Mouse (Mus musculus) brain, adult 2 months (tissue): Measurements from ENCODE around the gene Ensa.
A peak's percentile ranks its signal among the peaks of the same experiment; 100 is the strongest.
"Not testable (repeated sequence)": the region's sequence is repeated elsewhere in the genome, so short reads cannot be mapped to it uniquely, and the experiment has no call there.

Experiments
- DNase-seq: peaks from one replicate; pipeline ENCODE4 v3.0.0; 2011; ENCODE audit warnings: low read depth, low spot score

Ensa gene

DNA sequence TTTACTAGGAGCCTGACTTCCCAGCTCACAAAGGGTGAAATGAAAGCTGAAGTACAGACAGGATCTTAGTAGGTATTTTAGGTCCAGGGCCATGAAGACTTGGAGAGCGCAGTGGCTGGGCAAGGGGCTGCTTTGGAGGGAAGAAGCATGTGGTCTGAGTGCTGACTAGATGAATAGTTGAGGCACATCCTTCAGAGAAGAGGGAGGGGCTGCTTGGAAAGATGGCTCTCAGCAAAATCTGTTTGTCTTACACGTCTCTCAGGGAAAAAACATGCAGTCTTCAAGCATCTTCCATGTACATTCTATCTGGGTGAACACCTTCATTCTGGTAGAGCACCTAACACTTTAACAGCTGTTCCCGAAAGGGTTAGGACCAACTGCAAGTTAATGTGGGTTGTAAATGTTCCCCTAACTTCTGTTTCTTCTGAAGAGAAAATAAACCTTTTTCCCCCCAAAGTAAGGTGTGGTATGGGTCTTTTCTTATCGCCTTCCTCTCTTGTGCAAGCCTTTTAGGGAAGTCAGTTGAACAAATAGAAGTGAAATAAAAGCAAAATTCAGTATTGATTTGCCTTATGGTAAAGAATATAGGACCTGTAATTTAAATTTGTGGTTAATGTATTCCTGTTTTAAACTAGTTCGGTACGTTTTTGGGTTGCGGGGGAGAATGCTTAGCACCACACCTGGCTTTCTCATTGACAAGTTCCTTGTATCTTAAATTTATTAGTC is 38.1 kb downstream of the Ensa start:
- DNase-seq: no peak

DNA sequence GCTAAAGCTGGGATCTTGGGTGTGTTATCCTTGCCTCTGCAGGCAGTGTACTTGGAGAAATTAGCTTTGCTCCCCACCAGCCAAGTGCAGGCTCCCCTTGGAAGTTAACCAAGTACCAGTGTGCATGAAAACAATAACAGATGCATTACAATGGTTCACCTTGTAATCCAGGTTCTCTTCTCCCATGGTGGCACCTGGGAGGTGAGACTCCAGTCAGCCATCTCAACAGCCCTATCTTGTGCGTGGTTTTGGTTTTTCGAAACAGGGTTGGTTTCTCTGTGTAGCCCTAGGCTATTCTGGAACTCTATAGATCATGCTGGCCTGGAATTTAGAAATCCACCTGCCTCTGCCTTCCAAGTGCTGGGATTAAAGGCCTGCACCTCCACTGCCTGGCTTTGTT is 38.7 kb downstream of the Ensa start:
- no peak for DNase-seq

DNA sequence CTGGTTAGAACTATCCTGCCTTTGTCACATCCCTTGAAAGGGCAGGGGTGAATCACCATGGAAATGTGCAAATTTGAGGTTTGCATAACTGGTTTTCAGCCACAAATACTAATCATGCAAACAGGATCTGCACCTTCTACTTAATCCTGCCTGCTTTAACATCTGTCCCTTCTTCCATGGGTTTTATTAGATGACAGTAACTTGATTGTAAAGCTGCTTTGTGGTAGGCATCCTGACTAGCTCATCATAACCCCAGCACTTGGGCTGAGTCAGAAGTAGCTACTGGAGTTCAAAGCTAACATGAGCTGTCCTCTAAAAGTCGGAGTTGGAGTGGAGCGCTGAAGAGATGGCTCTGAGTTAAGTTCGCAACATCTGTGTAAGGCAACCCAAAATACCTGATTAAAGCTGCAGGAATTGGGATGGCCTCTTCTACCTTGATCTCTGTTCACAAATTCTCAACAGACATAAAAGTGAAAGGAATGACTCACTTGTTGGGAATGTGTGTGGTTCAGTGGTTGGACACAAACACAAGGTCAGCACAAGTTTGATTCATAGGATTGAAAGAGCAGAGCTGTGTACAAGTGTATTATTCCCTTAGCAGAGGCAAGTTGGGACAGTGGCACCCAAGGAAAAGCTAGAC is 39.3 kb downstream of the Ensa start:
- DNase-seq: no peak

DNA sequence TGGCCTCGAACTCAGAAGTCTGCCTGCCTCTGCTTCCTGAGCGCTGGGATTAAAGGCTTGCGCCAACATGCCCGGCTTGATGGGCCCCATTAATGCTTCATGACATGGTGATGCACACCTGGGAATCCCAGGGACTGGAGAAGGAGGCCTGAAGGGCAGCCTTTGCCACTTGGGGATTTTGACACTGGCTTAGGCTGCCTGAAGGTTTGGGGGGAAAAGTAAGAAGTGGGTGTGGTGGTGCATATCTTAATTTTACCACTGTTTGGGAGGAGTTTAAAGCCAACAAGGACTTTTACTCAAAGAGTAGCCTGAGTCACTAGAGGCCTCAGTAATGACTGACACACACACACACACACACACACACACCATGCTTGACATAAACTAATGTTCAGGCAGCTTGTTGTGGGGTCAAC is 40.2 kb downstream of the Ensa start:
- no peak for DNase-seq

DNA sequence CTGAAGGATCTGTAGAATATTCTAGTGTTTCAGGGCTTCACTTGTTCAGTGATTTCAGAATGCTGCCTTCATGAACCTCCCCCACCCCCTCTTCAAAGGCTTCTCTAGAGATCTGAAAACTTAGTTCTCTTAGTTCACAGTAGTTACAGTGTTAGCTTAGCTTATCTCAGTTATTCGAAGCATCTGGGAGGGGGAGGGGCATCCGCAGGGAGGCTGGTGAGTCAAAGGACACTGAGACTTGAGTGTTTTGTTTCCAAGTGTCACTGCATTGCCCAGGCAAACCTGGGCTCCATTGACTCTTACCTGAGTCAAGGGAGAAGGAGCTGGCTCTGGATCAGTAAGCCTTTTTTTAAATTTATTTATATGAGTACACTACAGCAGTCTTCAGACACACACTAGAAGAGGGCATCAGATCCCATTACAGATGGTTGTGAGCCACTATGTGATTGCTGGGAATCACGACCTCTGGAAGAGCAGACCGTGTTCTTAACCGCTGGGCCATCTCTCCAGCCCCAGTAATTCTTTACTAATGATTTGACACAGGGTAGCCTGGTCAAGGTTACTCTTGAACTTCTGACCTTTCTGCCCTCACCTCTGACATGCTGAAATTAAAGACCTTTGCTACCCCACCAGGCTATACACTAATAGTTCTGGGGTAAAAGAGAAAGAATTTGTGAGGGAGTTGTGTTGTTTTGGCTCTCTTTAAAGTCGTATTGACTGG is 41.5 kb downstream of the Ensa start:
- no peak for DNase-seq

DNA sequence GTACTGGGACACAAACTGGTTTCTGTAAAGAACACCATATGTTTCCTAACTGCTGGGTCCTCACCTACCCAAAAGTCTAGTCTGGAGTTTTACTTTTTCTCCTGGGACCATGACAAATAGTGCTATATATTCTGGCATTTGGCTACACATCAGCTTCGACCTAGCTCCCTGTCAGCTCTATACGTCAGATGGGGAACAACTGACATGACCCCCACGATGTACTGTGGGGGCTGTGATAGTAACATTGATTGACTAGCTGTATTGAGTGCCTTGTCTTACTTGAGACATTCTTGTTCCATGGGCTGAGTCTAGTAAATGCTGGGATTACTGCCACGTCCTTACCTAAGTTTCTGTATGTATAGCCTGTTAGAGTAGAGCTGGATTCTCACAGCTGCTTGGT is 42.7 kb downstream of the Ensa start:
- no peak for DNase-seq

DNA sequence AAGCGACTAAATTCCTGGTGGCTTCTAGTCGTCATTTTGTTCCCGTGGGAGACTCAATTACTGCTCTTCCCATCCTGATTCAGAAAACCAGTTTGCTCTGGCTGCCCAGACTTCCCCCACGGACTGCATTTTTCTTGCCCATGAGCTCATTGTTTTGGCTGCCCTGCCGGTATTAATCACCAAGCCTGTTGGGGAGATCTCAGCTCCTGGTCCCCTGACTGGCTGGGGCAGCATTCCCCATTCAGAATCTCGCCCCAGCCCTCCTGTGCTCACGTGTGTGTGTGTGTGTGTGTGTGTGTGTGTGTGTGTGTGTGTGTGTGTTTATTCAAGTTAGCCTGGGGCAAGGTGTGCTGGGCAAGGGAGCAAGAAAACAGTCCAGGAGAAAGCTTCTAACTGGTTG is 43.2 kb downstream of the Ensa start:
- DNase-seq: peak; percentile 80

DNA sequence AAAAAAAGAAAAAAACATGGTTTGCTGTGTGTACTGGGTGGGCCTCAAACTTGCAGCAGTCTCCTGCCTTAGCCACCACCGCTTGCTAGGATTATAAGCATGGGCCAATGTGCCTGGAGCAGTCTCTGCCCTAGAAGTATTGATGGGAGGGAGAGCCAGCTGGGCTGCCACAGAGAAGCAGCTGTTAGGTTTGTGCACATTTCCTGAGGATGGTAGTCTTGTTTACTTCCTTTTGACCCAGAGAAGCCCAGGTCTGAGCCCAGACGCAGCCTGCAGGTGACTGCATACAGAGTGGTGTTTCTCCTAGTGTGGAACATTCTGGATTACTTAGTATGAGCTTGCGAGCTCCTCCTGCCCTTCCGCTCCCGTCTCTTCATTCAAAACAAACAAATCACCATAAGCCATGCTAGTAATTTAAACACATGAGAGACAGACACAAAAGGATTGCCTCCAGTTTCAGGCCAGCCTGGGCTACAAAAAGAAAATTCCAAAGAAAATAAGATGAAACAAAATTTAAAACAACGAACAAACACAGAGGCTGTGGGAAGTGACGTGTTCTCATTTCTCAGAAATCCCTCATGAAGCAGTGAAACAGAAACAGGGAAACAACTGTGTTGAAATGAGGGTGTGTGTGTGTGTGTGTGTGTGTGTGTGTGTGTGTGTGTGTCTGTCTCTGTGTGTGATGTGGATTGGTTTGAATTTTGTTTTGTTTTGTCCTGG is 44.0 kb downstream of the Ensa start:
- no peak for DNase-seq

DNA sequence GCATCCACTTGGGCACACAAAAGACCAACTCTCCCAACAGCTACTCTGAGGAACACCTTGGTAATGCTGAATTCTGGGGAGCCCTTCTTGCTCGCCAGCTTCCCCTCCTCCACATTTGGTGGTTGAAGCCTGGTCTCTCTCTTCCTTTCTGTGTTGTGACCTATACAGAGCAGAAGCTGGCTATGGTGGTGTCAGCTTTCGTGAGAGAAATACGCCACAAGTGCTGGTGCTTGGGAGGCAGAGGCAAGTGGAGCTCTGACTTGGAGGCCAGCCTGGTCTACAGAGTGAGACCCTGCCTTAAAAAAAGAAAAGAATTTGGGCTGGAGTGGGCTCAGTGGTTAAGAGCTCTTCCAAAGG is 44.5 kb downstream of the Ensa start:
- DNase-seq: no peak

DNA sequence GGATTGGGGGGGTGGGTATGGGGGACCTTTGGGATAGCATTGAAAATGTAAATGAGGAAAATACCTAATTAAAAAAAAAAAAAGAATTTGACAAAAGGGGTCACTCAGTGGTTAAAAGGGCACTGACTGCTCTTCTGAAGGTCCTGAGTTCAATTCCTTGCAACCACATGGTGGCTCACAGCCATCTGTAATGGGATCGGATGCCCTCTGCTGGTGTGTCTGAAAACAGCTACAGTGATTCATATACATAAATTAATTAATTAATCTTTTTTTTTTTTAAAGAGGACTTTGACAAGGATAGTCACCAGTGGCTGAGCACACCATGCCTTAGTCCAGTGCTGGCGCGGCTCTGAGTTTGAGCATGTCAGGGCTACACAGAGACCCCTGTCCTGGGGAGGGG is 45.6 kb downstream of the Ensa start:
- DNase-seq: not testable (repeated sequence)

DNA sequence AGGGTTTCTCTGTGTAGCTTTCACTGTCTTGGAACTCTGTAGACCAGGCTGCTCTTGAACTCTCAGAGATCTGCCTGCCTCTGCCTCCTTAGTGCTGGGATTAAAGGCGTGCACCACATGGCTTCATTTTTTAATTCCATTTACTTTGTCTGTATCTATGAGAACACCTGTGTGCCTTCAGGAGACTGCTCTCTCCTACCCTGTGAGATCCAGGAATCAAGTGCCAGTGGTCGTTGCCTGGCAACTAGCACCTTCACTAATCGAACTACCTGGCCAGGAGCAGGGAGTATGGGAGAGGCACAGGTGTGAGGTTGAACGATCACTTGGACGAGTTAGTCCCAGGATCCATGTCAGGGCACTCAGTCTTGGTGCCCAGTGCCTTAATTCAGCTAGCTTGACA is 46.4 kb downstream of the Ensa start:
- DNase-seq: no peak

DNA sequence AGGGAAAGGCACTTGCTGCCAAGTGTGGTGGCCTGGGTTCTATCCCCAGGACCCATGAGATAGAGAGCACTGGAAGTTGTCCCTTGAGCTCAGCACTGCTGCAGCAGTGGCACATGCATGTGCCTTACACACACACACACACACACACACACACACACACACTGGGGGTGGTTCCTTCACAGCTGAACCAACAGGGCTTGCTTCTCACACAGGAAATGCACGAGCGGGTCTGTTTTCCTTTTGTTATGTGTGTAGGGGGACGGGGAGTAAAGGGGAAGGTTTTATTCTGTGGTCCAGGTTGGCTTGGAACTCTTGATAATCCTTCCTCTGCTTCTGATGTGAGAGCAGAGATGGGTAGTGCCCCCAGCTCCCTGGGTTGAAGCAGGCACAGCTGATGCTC is 47.7 kb downstream of the Ensa start:
- DNase-seq: no peak

DNA sequence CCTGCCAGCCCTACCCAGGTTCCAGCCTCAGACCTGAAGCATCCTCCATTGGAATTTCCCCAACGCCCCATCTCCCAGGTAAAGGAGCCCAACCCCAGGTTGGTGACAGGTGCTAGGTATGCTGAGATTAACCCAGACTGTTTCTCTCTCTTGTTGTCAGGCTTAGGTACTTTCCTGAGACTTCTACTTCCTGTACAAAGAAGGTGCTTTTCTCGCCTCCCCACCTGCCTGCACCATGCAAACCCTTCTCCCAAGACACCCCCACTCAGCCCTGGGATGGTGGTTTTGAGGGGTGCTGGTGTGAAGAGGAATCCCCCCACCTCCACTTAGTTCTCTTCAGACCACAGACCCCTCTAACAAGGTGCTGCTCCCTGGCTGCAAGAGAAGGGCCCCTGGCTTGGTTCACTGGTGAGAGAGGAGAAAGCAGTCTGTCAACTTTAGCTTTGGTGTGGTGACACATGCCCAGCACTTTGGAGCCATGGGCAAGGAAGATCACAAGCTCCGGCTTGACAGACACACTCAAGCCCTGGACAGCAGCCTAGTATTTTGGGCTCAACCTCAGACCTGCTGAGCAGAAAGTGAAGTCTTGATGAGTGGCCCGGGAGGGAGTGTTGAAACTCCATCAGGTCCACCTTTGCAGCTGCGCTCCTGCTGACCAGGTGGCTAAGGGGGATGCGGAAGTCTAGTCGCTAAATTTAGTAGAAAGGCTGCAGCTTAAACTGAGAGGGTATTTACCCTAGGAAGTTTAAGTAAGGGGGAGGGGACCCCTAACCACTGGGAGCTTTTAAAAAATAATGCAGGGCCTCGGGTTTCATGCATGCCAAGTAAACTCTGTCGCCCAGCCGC is 48.3 kb downstream of the Ensa start:
- DNase-seq: no peak

DNA sequence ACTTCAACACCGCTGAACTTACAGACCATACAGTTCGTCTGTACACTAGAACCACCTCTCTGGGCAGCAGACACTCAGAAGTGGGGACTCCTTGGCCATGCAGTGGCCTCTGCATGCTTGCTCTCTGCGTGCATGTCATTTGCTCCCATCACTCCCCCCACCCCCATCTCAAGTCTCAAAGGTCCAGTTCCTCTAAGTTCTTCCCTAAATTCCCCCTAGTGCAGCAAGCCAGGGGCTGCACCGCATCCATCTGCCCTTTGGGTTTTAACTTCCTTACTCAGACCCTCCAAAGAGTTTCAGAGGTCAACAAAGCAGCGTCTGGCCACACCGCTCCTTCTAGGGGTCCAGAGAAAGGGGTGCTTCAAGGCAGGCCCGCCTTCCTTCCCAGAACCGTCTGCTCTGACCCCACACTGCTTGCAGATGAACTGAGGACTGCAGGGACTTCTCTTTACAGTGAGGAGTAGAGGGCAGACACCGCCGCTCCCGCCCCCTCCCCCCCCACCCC is 49.0 kb downstream of the Ensa start:
- no peak for DNase-seq

DNA sequence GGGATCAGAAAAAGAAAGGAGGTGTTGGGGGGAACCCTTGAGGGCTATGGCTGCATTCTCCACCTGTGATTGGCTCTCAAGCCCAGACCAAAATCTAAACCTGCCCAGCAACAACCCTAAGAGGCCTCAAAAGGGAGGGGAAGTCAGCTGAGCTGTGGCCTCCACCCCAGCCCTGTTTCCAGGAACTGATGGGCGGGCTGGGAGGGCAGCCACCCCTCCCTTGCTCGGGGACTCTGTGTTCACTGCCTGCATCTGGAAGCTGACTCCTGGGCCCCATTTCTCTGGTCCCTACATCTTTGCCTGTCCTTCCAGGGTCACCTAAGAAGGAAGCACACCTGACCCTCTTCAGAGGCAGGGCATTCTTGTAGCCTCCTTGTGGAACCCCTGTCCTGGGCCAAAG is 49.4 kb downstream of the Ensa start:
- DNase-seq: peak; percentile 66

DNA sequence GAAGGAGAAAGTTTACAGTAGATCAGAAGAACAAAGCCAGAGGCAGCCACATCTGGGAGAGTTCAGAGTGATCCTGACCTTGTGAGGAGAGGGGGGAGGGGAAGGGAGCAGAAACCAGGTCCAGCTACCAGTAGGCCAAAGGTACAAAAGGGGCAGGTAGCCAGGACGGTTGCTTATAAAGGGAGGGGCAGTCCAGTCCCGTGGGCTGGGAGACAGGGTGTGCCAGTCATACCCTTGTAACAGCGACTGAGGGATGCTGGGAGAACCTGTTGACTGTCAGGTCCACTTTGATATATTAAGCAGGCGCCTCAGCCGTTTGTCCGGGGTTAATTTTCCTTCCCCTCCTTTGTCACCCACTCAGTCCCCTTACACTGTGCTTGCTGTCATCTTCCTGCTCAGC is 50.0 kb downstream of the Ensa start:
- DNase-seq: no peak

DNA sequence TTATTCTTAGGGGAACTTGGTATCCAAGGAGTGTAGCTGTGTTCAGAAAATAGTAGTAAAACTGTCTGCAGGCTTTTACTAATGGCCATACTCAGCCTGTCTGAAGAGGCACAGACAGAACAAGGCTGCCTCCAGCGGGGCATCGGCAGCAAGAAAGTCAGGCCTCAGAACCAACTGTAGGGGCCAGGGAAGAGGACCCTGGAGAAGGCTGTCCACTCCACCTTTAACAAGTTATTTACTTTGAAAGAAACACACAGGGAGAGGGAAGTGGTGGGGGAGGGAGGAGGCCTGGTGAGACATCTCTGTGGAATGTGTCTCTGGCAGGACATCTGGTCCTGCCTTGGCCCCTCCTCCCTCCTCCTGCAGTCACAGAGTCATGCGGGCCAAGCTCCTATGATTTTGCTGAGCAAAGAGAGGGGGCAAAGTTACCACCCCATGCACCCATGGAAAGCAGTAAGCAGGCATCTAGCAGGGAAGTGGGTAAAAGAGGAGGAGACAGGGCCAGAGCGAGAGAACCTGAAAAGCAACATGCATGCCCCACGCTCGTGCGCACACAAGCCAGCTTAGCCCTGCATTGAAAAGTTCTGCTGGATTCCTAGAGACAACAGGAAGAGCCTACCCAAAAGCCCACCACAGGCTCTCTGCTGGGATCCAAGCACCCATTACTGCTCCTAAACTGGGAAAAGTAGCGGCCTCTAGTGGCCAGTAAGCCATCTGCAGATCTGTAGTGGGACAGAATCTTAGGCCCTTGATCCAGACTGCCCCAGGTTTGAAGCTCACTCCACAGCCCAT is 50.7 kb downstream of the Ensa start:
- peak; percentile 76 for DNase-seq

DNA sequence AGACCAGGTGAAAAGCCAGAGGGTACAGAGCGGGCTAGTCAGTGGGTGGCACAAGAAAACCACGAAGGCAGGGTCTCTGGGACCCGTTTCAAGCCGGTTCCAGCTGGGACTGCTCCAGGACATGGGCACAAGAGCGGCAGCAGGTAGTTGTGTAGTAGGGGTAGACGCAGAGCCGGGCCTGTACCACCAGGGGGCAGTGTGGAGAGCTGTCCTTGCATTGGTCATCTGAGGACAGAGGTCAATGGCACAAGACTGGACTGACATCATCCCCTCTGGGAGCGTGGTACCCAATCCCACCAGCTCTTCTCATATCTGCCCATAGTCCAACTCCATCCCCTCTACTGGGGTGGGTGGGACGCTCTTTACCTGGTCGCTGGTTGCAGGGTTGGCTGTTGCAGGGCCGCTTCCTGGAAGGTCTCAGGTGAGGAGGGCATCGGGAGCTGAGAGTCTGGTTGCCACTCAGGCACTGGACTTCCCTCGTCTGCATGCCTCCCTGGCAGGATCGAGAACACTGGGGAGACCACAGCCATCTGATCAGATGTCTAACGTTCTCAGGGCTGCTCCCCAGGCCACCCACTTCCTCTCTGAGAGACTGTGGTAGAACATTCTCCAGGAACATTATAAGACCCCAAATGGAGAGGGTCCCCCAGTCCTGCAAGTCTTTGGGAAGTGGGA is 52.1 kb downstream of the Ensa start:
- DNase-seq: peak; percentile 72

DNA sequence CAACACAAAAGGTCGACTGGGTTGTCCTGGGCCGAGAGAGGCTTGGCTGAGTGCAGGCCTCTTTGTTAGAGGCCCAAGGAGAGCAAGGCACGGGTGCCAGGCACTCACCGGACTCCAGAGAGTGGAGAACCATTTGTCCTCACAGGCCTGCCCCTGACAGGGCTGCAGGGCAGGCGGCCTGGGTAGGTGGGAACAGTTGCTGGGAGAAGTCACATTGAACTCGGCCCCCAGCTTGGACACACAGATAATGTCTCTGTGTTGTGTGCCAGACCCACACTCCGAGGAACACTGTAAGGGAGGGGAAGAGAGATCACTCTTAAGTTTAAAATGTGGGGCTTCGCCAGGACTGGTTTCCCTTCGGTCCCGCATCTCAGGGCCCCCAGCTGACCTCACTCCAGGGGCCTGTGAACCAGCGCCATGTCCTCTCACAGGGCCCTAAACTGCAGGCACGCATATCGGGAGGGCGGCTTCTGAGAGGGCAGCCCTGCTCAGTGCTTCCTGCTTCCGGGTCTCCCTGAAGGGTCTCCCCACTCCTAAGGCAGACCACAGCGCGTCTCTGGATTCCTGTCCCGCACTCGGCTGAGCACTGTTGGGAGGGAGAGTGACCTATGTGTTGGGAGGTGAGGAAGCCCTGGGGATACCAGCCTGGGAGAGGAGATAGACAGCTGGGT is 52.8 kb downstream of the Ensa start:
- DNase-seq: no peak
